Mouse (Mus musculus) left cerebral cortex, adult 2 months (tissue): ENCODE measurements at regions not wholly inside any gene's neighbourhood (a gene's known extent, or its start where the extent isn't known, plus 50 kb on each side); places are given as distances from the start of the nearest gene placed in this dataset.
A peak's percentile ranks its signal among the peaks of the same experiment; 100 is the strongest.

Source experiments
- DNase-seq, 2 experiments: peaks; one replicate each; pipeline ENCODE4 v3.0.0; 2021 to 2022; ENCODE audit warnings: low spot score in 2 of 2, mixed read lengths in 1 of 2; ENCODE audit errors: extremely low spot score in 1 of 2
- H3K27ac ChIP-seq: fragments of 200-600 bp; 2 replicates; pipeline ENCODE4 v1.8.1; 2022
- H3K4me3 ChIP-seq: fragments of 200-600 bp; 2 replicates; pipeline ENCODE4 v1.8.1; 2022
- CTCF ChIP-seq: fragments of 200-600 bp; IDR thresholded peaks from 2 replicates; pipeline ENCODE4 v1.8.1; 2022; ENCODE audit warnings: antibody characterized with exemption, mild to moderate bottlenecking, moderate library complexity
- intact Hi-C: fragments of 180-260 bp; cut with DNase I; formaldehyde crosslinking; loops from one replicate; pipeline ENCODE4 v1.15.1; 2025

DNA sequence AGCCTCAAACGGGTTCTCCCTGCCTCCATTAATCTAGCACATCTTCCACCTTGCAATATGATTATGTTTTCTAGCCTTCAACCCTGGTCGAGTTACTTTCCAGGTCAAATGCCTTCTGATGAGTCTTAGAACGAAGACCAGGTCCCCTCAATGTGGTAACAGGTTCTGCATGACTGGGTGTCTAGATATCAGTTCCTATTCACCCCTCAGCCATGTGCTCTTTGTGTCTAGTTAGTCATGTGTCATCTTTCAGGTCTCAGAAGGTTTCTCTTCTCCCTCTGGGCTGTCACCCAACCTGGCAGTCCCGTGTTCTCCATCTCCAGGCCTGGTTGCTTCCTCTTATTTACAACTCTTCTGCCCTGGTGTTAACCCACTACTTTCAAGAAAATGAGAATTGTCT is 356.7 kb downstream of the Rps24 start:
- Histone ChIP-seq H3K4me3 (no peak overlapping the region), H3K27ac (no peak overlapping the region)
- TF ChIP-seq CTCF = no peak
- intact Hi-C loops = no loop called here
- DNase-seq = no peak

GRCm38 (mm10) chr14:24850491-24850890 is 363.6 kb downstream of the Rps24 start:
- DNase-seq = no peak
- Histone ChIP-seq H3K27ac (no peak overlapping the region), H3K4me3 (no peak overlapping the region)
- no peak for TF ChIP-seq CTCF
- intact Hi-C loops = no loop called here

- intact Hi-C loops = no loop called here
- TF ChIP-seq CTCF = no peak
- DNase-seq = no peak
- Histone ChIP-seq H3K4me3 (no peak overlapping the region), H3K27ac (no peak overlapping the region)
Measured at GRCm38 (mm10) chr14:24854459-24854858, 367.5 kb downstream of the Rps24 start.

- DNase-seq = peak in 1 of 2 experiments; percentile 1
- TF ChIP-seq CTCF = no peak
- H3K4me3 ChIP-seq = no peak overlapping the region
- no peak overlapping the region for H3K27ac ChIP-seq
- intact Hi-C loops = no loop called here
Measured at GRCm38 (mm10) chr14:24862171-24862570, 375.2 kb downstream of the Rps24 start.

DNA sequence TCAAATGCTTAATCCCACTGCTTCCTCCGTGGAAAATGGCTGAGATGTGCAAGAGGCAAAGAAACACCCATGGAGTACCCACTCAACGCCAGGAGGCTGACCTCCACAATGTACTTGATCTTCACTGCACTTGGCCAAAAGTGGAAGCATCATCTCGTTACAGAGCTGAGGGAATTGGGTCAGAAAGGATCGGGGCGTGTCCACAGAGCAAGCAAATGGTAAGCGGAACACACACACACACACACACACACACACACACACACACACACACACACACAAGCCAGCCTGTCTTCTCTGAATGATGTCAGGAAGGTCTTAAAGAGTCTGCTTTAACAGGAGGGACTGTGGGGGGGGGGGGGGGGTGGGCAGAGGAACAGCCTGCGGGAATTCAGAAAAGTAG is 375.7 kb downstream of the Rps24 start:
- no peak overlapping the region for H3K4me3 ChIP-seq
- intact Hi-C loops = no loop called here
- no peak overlapping the region for H3K27ac ChIP-seq
- peak in 1 of 2 experiments; percentile 4 for DNase-seq
- no peak for TF ChIP-seq CTCF

DNA sequence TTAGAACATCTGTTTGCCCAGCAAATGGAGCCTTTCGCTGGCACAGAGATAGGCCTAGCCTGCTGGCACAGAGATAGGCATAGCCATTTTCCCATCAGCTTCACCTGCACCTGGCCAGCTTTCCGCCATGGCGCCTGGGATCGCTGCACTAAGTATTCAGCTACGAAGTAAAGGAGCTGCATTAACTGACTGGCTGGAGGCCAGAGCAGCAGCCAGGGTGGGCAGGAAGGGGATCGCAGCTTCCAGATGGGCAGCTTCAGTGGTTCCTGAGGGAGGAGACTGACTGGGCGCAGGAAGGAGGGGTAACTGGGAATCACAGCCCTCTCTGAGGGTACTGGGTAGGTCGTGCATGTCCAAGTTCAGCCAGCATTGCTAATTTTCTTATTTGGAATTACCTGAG is 376.2 kb downstream of the Rps24 start:
- intact Hi-C loops = no loop called here
- H3K27ac ChIP-seq = no peak overlapping the region
- TF ChIP-seq CTCF = no peak
- no peak overlapping the region for H3K4me3 ChIP-seq
- DNase-seq = peak in 1 of 2 experiments; percentile 5

DNA sequence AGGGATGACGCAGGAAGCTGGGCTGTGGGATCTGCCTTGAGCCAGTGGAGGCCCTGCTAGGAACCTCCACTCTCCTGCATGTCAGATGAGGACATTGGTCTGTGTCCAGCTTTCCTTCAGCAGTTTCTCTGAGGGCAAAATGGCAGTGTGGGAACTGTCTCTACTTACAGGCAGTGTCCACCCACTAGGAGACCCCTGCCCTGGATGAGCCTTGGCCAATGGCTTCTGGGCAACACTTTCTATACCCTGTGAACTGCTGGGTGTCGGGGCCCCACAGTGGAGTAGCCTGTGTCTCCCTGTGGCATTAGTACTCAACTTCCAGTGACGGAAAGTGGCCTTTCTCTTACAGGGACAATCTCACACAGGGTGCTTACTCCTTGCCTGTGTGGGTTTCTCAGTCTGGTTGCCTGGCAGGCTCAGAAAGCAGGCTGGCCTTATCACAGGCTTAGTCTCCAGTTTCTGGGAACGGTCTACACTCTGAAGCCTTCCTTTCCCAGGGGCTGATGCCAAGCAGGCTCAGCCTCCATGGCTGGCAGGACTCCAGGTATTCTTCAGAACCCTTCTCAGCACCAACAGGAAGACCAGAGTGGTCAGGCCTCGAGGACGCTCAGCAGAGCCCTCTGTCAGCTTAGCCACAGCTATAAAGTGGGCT is 378.8 kb downstream of the Rps24 start:
- peak in 1 of 2 experiments; percentile 10 for DNase-seq
- no peak overlapping the region for H3K4me3 ChIP-seq
- intact Hi-C loops = no loop called here
- no peak for TF ChIP-seq CTCF
- no peak overlapping the region for H3K27ac ChIP-seq

DNA sequence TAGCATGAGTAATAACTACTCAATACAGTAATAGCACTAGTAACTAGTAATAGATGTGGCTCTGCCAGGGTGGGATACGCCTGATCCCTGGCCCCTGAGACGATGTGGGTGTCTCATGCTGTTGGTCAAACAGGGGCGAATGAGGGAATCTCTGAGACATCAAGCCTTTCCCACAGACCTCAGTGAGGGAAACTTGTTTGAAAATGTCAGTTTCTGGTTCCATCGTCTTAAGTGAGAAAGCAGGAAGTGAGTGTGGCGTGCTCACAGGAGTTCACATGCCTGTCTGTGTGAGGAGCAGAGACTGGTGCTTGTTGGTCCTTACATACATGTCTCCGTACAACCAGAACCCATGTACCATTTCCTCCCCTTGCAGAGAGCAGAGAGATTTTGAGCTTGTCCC is 380.9 kb downstream of the Rps24 start:
- intact Hi-C loops = no loop called here
- no peak overlapping the region for H3K27ac ChIP-seq
- TF ChIP-seq CTCF = no peak
- DNase-seq = peak; percentile 4 to 5
- no peak overlapping the region for H3K4me3 ChIP-seq

DNA sequence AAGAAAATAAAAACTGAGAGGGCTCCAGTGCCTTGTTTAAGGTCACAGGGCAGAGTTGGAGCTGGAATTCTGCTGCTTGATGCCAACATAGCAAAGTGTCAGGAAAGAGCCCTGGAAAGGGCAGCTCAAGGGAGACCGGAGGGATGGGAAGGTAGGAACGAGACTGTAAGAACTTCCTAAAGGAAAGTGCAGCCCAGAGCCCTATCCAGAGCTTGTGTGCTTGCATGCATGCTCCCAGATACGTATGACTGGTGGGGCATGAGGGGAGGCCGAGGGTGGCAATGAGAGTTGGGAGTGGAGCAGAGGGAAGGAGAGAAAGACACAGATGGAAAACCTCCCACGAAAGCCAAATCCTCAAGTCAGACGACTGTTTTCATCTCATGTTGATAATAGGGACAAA is 381.8 kb downstream of the Rps24 start:
- no peak for TF ChIP-seq CTCF
- no peak overlapping the region for H3K27ac ChIP-seq
- intact Hi-C loops = no loop called here
- H3K4me3 ChIP-seq = no peak overlapping the region
- peak in 1 of 2 experiments; percentile 7 for DNase-seq

GRCm38 (mm10) chr14:24870246-24870645 is 383.3 kb downstream of the Rps24 start:
- intact Hi-C loops = no loop called here
- no peak for TF ChIP-seq CTCF
- Histone ChIP-seq H3K27ac (no peak overlapping the region), H3K4me3 (no peak overlapping the region)
- DNase-seq = peak in 1 of 2 experiments; percentile 4

DNA sequence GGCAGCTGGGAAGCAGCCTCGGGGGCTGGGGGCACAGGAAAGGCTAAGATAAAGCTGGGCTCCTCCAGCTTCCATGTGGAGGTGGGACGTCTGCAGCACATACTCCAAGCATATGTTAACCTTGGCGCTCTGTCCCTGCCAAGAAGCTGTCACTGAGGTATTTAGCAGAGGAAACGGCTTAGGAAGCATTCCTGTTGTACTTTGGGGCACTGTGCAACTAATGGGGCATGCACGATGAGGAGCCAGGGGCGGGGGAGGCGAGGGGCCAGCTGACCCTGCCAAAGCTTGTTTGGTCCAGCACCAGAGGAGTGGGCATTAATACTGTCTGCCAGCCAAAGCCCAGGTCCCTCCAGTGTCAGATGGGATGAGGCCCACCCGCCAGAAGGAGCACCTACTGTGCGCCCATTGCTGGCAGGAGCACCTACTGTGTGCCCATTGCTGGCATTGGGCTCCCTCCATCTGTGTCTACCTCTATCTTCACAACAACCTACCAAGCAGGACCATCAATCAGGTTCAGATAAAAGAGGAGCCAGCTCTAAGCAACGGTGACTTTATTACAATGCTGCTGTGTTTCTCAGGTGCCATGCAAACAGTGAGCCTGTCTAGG is 384.6 kb downstream of the Rps24 start:
- no peak for TF ChIP-seq CTCF
- H3K4me3 ChIP-seq = no peak overlapping the region
- H3K27ac ChIP-seq = no peak overlapping the region; the same call in 1 of the 2 replicates
- DNase-seq = peak in 1 of 2 experiments; percentile 7
- intact Hi-C loops = no loop called here

- Histone ChIP-seq H3K4me3 (no peak overlapping the region), H3K27ac (no peak overlapping the region)
- intact Hi-C loops = no loop called here
- no peak for TF ChIP-seq CTCF
- no peak for DNase-seq
Measured at GRCm38 (mm10) chr14:24872931-24873330, 386.0 kb downstream of the Rps24 start.

DNA sequence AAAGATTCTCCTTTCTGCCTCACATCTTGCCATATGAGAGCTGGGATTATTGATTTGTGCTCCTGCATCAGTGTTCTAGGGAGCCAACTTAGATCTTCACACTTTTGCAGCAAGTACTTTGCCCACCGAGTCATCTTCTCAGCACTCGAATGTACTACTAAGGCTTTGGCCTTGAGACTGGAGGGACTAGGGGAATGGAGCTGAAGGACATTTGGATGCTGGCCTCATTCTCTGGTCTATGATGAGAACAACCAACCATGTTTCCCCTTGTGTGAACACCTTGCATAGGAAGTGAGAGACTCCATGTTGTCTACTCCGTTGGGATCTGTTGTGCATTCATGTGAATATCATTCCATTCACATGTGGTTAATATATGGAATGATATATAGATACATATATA is 386.5 kb downstream of the Rps24 start:
- no peak overlapping the region for H3K27ac ChIP-seq
- no peak for DNase-seq
- TF ChIP-seq CTCF = no peak
- intact Hi-C loops = no loop called here
- no peak overlapping the region for H3K4me3 ChIP-seq
